Mouse (Mus musculus): ENCODE data around the gene Zyx.

Zyx gene

GRCm38 (mm10) chr6:42350968-42351775 lies 1.7 kb downstream of the Zyx start:
- no peak for DNase-seq (ENCODE audit: low read depth, low spot score)

- DNase-seq (ENCODE audit: low read depth, low spot score) = no peak
Measured at GRCm38 (mm10) chr6:42351776-42352485, 2.5 kb downstream of the Zyx start.

GRCm38 (mm10) chr6:42352486-42352846 lies 3.0 kb downstream of the Zyx start:
- DNase-seq (ENCODE audit: low read depth, low spot score) = no peak

GRCm38 (mm10) chr6:42353180-42353579 lies 3.8 kb downstream of the Zyx start:
- no peak for DNase-seq (ENCODE audit: low read depth, low spot score)

- DNase-seq (ENCODE audit: low read depth, low spot score) = no peak
Measured at GRCm38 (mm10) chr6:42354076-42355019, 4.9 kb downstream of the Zyx start.

GRCm38 (mm10) chr6:42355366-42355765 lies 5.9 kb downstream of the Zyx start:
- DNase-seq (ENCODE audit: low read depth, low spot score) = no peak

- no peak for DNase-seq (ENCODE audit: low read depth, low spot score)
Measured at GRCm38 (mm10) chr6:42355794-42356600, 6.6 kb downstream of the Zyx start.

- DNase-seq (ENCODE audit: low read depth, low spot score) = no peak
Measured at GRCm38 (mm10) chr6:42356913-42357312, 7.5 kb downstream of the Zyx start.

- DNase-seq (ENCODE audit: low read depth, low spot score) = no peak
Measured at GRCm38 (mm10) chr6:42357901-42358300, 8.5 kb downstream of the Zyx start.

- DNase-seq (ENCODE audit: low read depth, low spot score) = no peak
Measured at GRCm38 (mm10) chr6:42358901-42359300, 9.5 kb downstream of the Zyx start.

GRCm38 (mm10) chr6:42359364-42360147 lies 10.1 kb downstream of the Zyx start:
- DNase-seq (ENCODE audit: low read depth, low spot score) = no peak

- DNase-seq (ENCODE audit: low read depth, low spot score) = no peak
Measured at GRCm38 (mm10) chr6:42360231-42360840, 10.9 kb downstream of the Zyx start.

- no peak for DNase-seq (ENCODE audit: low read depth, low spot score)
Measured at GRCm38 (mm10) chr6:42361041-42361895, 11.8 kb downstream of the Zyx start.

GRCm38 (mm10) chr6:42362074-42362473 lies 12.6 kb downstream of the Zyx start:
- no peak for DNase-seq (ENCODE audit: low read depth, low spot score)

GRCm38 (mm10) chr6:42362497-42362896 lies 13.1 kb downstream of the Zyx start:
- no peak for DNase-seq (ENCODE audit: low read depth, low spot score)

GRCm38 (mm10) chr6:42362974-42363373 lies 13.5 kb downstream of the Zyx start:
- no peak for DNase-seq (ENCODE audit: low read depth, low spot score)

- DNase-seq (ENCODE audit: low read depth, low spot score) = no peak
Measured at GRCm38 (mm10) chr6:42364066-42364465, 14.6 kb downstream of the Zyx start.

- DNase-seq (ENCODE audit: low read depth, low spot score) = no peak
Measured at GRCm38 (mm10) chr6:42364607-42365006, 15.2 kb downstream of the Zyx start.

- DNase-seq (ENCODE audit: low read depth, low spot score) = no peak
Measured at GRCm38 (mm10) chr6:42365215-42365614, 15.8 kb downstream of the Zyx start.

Data from A20 (cell line).